Mouse (Mus musculus) G1E (cell line): ENCODE data around the gene Edem3.

Source experiments
- CTCF ChIP-seq: IDR thresholded peaks from 2 replicates; pipeline ENCODE4 v1.5.1; 2012; ENCODE audit warnings: low read depth, low read length, inconsistent platforms, mixed read lengths
- TAL1 ChIP-seq: conservative IDR thresholded peaks from 2 replicates; pipeline ENCODE4 v1.6.1; 2012; ENCODE audit warnings: low read depth, low read length, inconsistent platforms, mixed read lengths

GRCm38 (mm10) chr1:151835261-151835660, 80.1 kb downstream of the Edem3 start:
- TF ChIP-seq CTCF = no peak
- TF ChIP-seq TAL1 = no peak
